Mouse (Mus musculus): ENCODE results near the gene Gm3383. TPM values are rescaled to one million over a fixed set of nuclear protein-coding genes. Genes with fewer than 3 reads are reported as not detected.
"Not testable (repeated sequence)": the region's sequence is repeated elsewhere in the genome, so short reads cannot be mapped to it uniquely, and the experiment has no call there.

Gene Gm3383
- 0.09 TPM in 2 replicates for polyA plus RNA-seq (2012; rRNA removed)

DNA sequence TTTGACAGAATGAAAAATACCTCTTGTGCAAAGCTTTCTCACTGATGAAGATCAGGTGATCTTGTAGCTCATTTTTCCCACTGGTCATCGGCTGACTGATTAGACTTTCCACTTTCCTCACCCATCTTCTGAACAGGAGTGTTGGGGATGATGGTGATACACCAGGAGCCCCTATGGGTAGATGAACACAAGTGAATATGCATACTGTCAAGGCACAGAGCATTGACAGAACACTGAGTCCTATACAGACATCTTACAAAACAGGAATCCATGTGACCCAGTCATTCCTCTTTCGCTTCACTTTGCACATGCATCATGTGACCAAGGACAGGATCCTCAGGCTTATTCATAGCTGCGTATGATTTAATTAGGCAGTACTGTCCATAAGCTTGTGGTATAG is at the start of gene Gm3383:
Gene Gm3383 (minus strand): TSS at position 101 of the 400 bp plus-strand sequence.
- H3K4me3 ChIP-seq (ENCODE audit: extremely low read depth, insufficient read depth, insufficient read length); H3K36me3 ChIP-seq (ENCODE audit: control insufficient read depth, insufficient read depth, low read length); H3K27me3 ChIP-seq (ENCODE audit: control insufficient read depth, insufficient read depth, low read length); H3K4me1 ChIP-seq (ENCODE audit: control insufficient read depth, insufficient read depth, insufficient read length); DNase-seq (ENCODE audit: low read depth in 1 of 2, low spot score in 2 of 2); H3K27ac ChIP-seq (ENCODE audit: insufficient read depth, low read length): not testable (repeated sequence)
- WGBS, result no CpG with 5 or more reads among the region's 3 CpGs

DNA sequence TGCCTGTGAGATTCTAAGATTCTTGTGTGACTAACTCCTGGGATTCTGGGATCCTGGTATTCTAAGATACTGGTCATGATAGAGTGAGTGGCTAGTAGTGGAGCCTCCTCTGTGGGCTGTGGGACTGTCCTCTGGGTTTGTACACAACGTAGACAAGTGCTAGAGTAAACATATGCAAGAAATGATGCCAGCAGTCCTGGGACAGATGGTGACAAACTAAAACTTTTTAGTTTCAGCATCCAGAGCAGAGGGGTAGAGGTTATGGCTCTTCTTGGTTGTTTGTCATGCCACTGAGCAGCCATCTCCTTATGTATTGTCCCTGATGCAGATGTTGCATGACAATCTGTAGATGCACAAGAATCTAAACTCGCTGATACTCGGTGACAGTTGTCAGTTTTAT is 48.1 kb upstream of the Gm3383 start:
- not testable (repeated sequence) for DNase-seq (ENCODE audit: low read depth in 1 of 2, low spot score in 2 of 2); H3K27me3 ChIP-seq (ENCODE audit: control insufficient read depth, insufficient read depth, low read length); H3K36me3 ChIP-seq (ENCODE audit: control insufficient read depth, insufficient read depth, low read length); H3K27ac ChIP-seq (ENCODE audit: insufficient read depth, low read length); H3K4me3 ChIP-seq (ENCODE audit: extremely low read depth, insufficient read depth, insufficient read length); H3K4me1 ChIP-seq (ENCODE audit: control insufficient read depth, insufficient read depth, insufficient read length)
- WGBS, result 80% methylated on average over 3 of the region's 3 CpGs

DNA sequence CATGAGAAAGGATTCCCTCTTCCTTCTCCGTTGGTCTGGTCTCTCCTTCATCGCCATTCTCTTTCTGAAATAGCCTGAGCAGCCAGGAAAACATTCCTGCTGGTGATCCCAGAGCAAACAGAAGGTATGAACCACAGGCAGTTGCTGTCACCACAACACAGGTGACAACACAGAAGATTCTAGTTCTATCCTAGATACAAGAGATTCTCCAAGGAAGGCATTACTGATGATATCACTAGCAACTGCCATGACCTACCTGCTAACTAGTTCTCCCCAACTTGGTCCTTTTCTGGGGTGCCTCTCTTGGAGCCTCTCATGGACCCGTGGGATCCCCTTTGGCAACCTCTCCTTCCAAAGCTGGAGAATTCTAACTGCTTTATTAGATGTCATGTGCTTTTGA is 22.4 kb upstream of the Gm3383 start, which contains the start of gene Gm3424:
Gene Gm3424 (minus strand): TSS at position 101 of the 400 bp plus-strand sequence.
- not testable (repeated sequence) for H3K36me3 ChIP-seq (ENCODE audit: control insufficient read depth, insufficient read depth, low read length); H3K27me3 ChIP-seq (ENCODE audit: control insufficient read depth, insufficient read depth, low read length); H3K4me1 ChIP-seq (ENCODE audit: control insufficient read depth, insufficient read depth, insufficient read length); DNase-seq (ENCODE audit: low read depth in 1 of 2, low spot score in 2 of 2); H3K27ac ChIP-seq (ENCODE audit: insufficient read depth, low read length); H3K4me3 ChIP-seq (ENCODE audit: extremely low read depth, insufficient read depth, insufficient read length)
- no CpG with 5 or more reads among the region's 3 CpGs for WGBS

DNA sequence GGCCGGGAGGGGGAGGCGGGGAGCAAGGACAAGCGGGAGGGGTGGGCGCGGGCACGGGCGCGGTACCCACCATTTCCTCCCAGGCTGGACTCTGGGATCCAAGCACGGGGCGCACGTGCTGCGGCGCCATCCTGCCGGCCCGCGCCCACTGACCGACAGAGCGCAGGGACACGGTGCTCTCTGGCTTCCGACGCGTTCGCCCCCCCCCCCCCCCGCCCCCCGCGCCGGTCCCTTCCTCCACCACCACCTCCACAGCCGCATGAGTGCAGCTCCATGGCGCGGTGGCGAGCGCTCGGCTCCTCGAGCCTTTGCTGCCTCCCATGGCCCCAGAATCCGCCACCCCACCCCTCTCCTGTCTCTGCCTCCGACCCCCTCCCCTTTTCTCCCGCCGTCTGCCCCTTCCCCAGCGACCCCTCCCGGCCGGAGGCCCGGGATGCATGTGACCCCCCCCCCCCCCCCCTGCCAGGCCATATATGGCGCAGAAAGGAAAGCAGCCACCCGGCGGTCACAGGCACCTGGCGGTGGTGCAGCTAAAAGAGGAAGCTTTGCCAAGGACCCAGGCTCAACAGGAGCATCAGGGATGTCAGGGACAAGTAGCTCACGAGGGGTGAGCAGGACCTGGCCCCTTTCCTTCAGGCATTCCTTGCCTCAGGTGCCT is 5.0 kb upstream of the Gm3383 start:
- not testable (repeated sequence) for DNase-seq (ENCODE audit: low read depth in 1 of 2, low spot score in 2 of 2); H3K4me3 ChIP-seq (ENCODE audit: extremely low read depth, insufficient read depth, insufficient read length); H3K36me3 ChIP-seq (ENCODE audit: control insufficient read depth, insufficient read depth, low read length); H3K27me3 ChIP-seq (ENCODE audit: control insufficient read depth, insufficient read depth, low read length); H3K4me1 ChIP-seq (ENCODE audit: control insufficient read depth, insufficient read depth, insufficient read length); H3K27ac ChIP-seq (ENCODE audit: insufficient read depth, low read length)
- WGBS, result no CpG with 5 or more reads among the region's 47 CpGs

DNA sequence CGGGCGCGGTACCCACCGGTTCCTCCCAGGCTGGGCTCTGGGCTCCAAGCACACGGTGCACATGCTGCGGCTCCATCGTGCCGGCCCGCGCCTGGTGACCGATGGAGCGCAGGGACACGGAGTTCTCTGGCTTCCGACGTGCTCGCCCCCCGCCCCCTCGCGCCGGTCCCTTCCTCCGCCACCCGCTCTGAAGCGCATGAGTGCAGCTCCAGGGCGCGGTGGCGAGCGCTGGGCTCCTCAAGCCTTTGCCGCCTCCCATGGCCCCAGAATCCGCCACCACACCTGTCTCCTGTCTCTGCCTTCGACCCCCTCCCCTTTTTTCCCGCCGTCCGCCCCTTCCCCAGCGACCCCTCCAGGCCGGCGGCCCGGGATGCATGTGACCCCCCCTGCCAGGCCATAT is 66.3 kb downstream of the Gm3383 start, which contains the start of gene Gm3373:
Gene Gm3373 (minus strand): TSS at position 101 of the 400 bp plus-strand sequence.
- H3K4me1 ChIP-seq (ENCODE audit: control insufficient read depth, insufficient read depth, insufficient read length); DNase-seq (ENCODE audit: low read depth in 1 of 2, low spot score in 2 of 2); H3K27ac ChIP-seq (ENCODE audit: insufficient read depth, low read length); H3K36me3 ChIP-seq (ENCODE audit: control insufficient read depth, insufficient read depth, low read length); H3K4me3 ChIP-seq (ENCODE audit: extremely low read depth, insufficient read depth, insufficient read length); H3K27me3 ChIP-seq (ENCODE audit: control insufficient read depth, insufficient read depth, low read length): not testable (repeated sequence)
- WGBS, result no CpG with 5 or more reads among the region's 37 CpGs

DNA sequence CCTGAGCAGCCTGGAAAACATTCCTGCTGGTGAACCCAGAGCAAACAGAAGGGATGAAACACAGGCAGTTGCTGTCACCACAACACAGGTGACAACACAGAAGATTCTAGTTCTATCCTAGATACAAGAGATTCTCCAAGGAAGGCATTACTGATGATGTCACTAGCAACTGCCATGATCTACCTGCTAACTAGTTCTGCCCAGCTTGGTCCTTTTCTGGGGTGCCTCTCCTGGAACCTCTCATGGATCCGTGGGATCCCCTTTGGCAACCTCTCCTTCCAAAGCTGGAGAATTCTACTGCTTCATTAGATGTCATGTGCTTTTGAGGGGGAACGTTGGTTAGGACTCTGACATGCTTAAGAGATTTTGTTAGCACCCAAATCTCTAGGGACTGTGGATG is 120.4 kb downstream of the Gm3383 start, which contains the start of gene Gm9603:
Gene Gm9603 (minus strand): TSS at position 101 of the 400 bp plus-strand sequence.
- H3K4me1 ChIP-seq (ENCODE audit: control insufficient read depth, insufficient read depth, insufficient read length); H3K36me3 ChIP-seq (ENCODE audit: control insufficient read depth, insufficient read depth, low read length); H3K27me3 ChIP-seq (ENCODE audit: control insufficient read depth, insufficient read depth, low read length); DNase-seq (ENCODE audit: low read depth in 1 of 2, low spot score in 2 of 2); H3K4me3 ChIP-seq (ENCODE audit: extremely low read depth, insufficient read depth, insufficient read length); H3K27ac ChIP-seq (ENCODE audit: insufficient read depth, low read length): not testable (repeated sequence)
- no CpG with 5 or more reads among the region's 2 CpGs for WGBS

DNA sequence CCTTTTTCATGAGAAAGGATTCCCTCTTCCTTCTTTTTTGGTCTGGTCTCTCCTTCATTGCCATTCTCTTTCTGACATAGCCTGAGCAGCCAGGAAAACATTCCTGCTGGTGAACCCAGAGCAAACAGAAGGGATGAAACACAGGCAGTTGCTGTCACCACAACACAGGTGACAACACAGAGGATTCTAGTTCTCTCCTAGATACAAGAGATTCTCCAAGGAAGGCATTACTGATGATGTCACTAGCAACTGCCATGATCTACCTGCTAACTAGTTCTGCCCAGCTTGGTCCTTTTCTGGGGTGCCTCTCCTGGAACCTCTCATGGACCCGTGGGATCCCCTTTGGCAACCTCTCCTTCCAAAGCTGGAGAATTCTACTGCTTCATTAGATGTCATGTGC is 174.9 kb downstream of the Gm3383 start, which contains the start of gene Gm8265:
Gene Gm8265 (minus strand): TSS at position 101 of the 400 bp plus-strand sequence.
- WGBS, result no CpG with 5 or more reads among the region's 1 CpGs
- H3K27ac ChIP-seq (ENCODE audit: insufficient read depth, low read length); H3K4me3 ChIP-seq (ENCODE audit: extremely low read depth, insufficient read depth, insufficient read length); DNase-seq (ENCODE audit: low read depth in 1 of 2, low spot score in 2 of 2); H3K4me1 ChIP-seq (ENCODE audit: control insufficient read depth, insufficient read depth, insufficient read length); H3K27me3 ChIP-seq (ENCODE audit: control insufficient read depth, insufficient read depth, low read length); H3K36me3 ChIP-seq (ENCODE audit: control insufficient read depth, insufficient read depth, low read length): not testable (repeated sequence)

Other genes with a start within 250 kb of the Gm3383 start
- gene Gm8265, start 175.0 kb downstream of the Gm3383 start, polyA plus RNA-seq (2012; rRNA removed), result not detected in 2 replicates
- not detected in 2 replicates for gene Gm9603, start 120.5 kb downstream of the Gm3383 start, polyA plus RNA-seq (2012; rRNA removed)
- gene Gm3373, start 66.4 kb downstream of the Gm3383 start, polyA plus RNA-seq (2012; rRNA removed), result 0.19 and 0.32 TPM in 2 replicates
- not detected in 2 replicates for gene Gm3424, start 22.3 kb upstream of the Gm3383 start, polyA plus RNA-seq (2012; rRNA removed)
- gene Gm8237, start 72.4 kb upstream of the Gm3383 start, polyA plus RNA-seq (2012; rRNA removed), result 0.06 TPM in 1 of 2 replicates, not detected in the other
- 0.07 TPM in 1 of 2 replicates, not detected in the other for gene Gm3248, start 153.8 kb upstream of the Gm3383 start, polyA plus RNA-seq (2012; rRNA removed)
- gene Gm3453, start 171.2 kb upstream of the Gm3383 start, polyA plus RNA-seq (2012; rRNA removed), result not detected in 2 replicates